Mouse (Mus musculus): ENCODE results near the gene Arhgap29.

DNA sequence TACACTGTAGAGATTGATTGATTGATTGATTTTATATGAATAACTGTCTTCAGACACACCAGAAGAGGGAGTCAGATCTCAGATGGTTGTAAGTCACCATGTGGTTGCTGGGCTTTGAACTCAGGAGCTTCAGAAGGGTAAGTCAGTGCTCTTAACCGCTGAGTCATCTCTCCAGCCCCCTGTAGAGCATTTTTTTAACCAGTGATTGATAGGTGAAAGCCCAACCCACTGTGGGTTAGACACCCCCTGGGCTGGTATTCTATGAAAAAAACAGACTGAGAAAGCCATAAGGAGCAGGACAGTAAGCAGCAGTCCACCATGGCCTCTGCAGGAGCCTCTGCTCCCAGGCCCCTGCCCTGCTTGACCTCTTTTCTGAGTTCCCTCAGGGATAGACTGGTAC is 12.7 kb upstream of the Arhgap29 start:
- TF ChIP-seq CTCF (IDR thresholded peaks at IDR 0.05; ENCODE audit: low read depth), result no peak
- TF ChIP-seq EP300 (IDR thresholded peaks at IDR 0.05; ENCODE audit: low read depth), result no peak
